Mouse (Mus musculus): ENCODE data around the gene Naaladl2. TPM values are rescaled to one million over a fixed set of nuclear protein-coding genes. Genes with fewer than 3 reads are reported as not detected.

Naaladl2 gene
- polyA plus RNA-seq, 1 experiment from 2014 or later = 2.8 TPM

- no peaks in the 10 kb centered on the region for H3K9me3 ChIP-seq (ENCODE audit: control insufficient read depth)
- TF ChIP-seq CTCF (IDR thresholded peaks at IDR 0.05; ENCODE audit: low read depth) = no peak
- no peaks in the 10 kb centered on the region for H3K27me3 ChIP-seq (replicated peaks; ENCODE audit: control insufficient read depth, insufficient read depth, low read length)
- no peak overlapping the region for H3K27ac ChIP-seq (ENCODE audit: low read depth, low read length)
- no peak overlapping the region for H3K4me2 ChIP-seq (replicated peaks; ENCODE audit: low read depth)
- ATAC-seq = no peak
- H3K36me3 ChIP-seq (ENCODE audit: control insufficient read depth, insufficient read depth) = no peaks in the 10 kb centered on the region
- H3K9ac ChIP-seq (ENCODE audit: low read depth, low read length) = no peak overlapping the region
- H3K4me1 ChIP-seq (replicated peaks; ENCODE audit: control insufficient read depth, insufficient read depth, low read length) = no peaks in the 10 kb centered on the region
- no peak overlapping the region for H3K4me3 ChIP-seq (ENCODE audit: low read depth, low read length)
- 81% methylated on average over 2 of the region's 2 CpGs for WGBS
Observed at GRCm38 (mm10) chr3:24690162-24690915, 453.7 kb downstream of the Naaladl2 start.

DNA sequence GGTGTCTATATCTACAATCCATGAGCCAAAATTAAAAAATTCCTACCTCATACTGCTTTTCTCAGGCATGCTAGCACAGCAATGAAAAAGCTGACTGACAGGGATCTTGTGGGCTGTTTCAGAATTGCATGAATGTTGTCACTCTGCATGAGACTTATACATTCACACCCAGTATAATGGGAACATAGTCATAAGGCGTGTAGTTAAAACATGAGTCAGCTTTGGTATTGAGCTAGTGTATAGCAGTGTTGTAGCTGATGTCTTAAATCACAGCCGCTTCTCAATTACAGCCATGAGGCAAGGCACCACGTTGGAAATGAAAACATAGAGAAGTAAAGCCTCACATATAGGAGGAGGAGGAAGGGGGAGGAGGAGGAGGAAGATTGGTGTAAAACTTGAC lies 473.6 kb downstream of the Naaladl2 start:
- no peak overlapping the region for H3K9ac ChIP-seq (ENCODE audit: low read depth, low read length)
- H3K4me2 ChIP-seq (replicated peaks; ENCODE audit: low read depth) = no peak overlapping the region
- no peak overlapping the region for H3K27ac ChIP-seq (ENCODE audit: low read depth, low read length)
- H3K9me3 ChIP-seq (ENCODE audit: control insufficient read depth) = no peaks in the 10 kb centered on the region
- H3K4me3 ChIP-seq (ENCODE audit: low read depth, low read length) = no peak overlapping the region
- H3K4me1 ChIP-seq (replicated peaks; ENCODE audit: control insufficient read depth, insufficient read depth, low read length) = no peaks in the 10 kb centered on the region
- ATAC-seq = peak; percentile 37; the same call in 1 of the 2 replicates
- no peaks in the 10 kb centered on the region for H3K36me3 ChIP-seq (ENCODE audit: control insufficient read depth, insufficient read depth)
- WGBS = 65% methylated on average over 3 of the region's 3 CpGs
- H3K27me3 ChIP-seq (replicated peaks; ENCODE audit: control insufficient read depth, insufficient read depth, low read length) = no peaks in the 10 kb centered on the region
- TF ChIP-seq CTCF (IDR thresholded peaks at IDR 0.05; ENCODE audit: low read depth) = no peak

GRCm38 (mm10) chr3:24668052-24668916 lies 475.8 kb downstream of the Naaladl2 start:
- TF ChIP-seq CTCF (IDR thresholded peaks at IDR 0.05; ENCODE audit: low read depth) = no peak
- Histone ChIP-seq H3K27ac (ENCODE audit: low read depth, low read length) (no peak overlapping the region), H3K27me3 (replicated peaks; ENCODE audit: control insufficient read depth, insufficient read depth, low read length) (no peaks in the 10 kb centered on the region), H3K9ac (ENCODE audit: low read depth, low read length) (no peak overlapping the region), H3K36me3 (ENCODE audit: control insufficient read depth, insufficient read depth) (no peaks in the 10 kb centered on the region), H3K9me3 (ENCODE audit: control insufficient read depth) (no peaks in the 10 kb centered on the region), H3K4me1 (replicated peaks; ENCODE audit: control insufficient read depth, insufficient read depth, low read length) (no peaks in the 10 kb centered on the region), H3K4me3 (ENCODE audit: low read depth, low read length) (no peak overlapping the region), H3K4me2 (replicated peaks; ENCODE audit: low read depth) (no peak overlapping the region)
- WGBS = 67% methylated on average over 3 of the region's 3 CpGs
- ATAC-seq = peak; percentile 83

- Histone ChIP-seq H3K9me3 (ENCODE audit: control insufficient read depth) (no peaks in the 10 kb centered on the region), H3K4me1 (replicated peaks; ENCODE audit: control insufficient read depth, insufficient read depth, low read length) (no peaks in the 10 kb centered on the region), H3K27ac (ENCODE audit: low read depth, low read length) (no peak overlapping the region), H3K4me2 (replicated peaks; ENCODE audit: low read depth) (no peak overlapping the region), H3K4me3 (ENCODE audit: low read depth, low read length) (no peak overlapping the region), H3K36me3 (ENCODE audit: control insufficient read depth, insufficient read depth) (no peaks in the 10 kb centered on the region), H3K27me3 (replicated peaks; ENCODE audit: control insufficient read depth, insufficient read depth, low read length) (no peaks in the 10 kb centered on the region), H3K9ac (ENCODE audit: low read depth, low read length) (no peak overlapping the region)
- WGBS = 55% methylated on average over 1 of the region's 1 CpGs
- ATAC-seq = no peak
- TF ChIP-seq CTCF (IDR thresholded peaks at IDR 0.05; ENCODE audit: low read depth) = no peak
Observed at GRCm38 (mm10) chr3:24665408-24665807, 478.7 kb downstream of the Naaladl2 start.

DNA sequence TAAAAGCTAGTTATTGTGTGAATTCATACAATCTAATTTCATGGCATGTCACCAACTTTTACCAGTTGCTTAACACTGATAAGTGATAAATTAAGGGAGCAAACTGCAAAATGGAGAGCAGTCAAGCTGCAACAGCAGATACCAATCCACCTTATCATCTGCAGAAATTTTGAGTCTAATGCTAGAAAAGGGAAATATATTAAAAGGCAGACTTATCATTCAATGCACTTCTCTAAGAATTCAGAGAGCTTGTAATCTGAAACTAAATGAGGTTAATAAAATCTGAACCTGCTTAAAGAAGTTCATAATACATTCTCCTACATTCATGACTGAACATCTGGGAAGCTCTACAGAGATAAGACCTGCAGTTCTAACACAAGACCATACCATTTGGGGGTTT lies 480.3 kb downstream of the Naaladl2 start:
- Histone ChIP-seq H3K9me3 (ENCODE audit: control insufficient read depth) (no peaks in the 10 kb centered on the region), H3K9ac (ENCODE audit: low read depth, low read length) (no peak overlapping the region), H3K27ac (ENCODE audit: low read depth, low read length) (no peak overlapping the region), H3K4me1 (replicated peaks; ENCODE audit: control insufficient read depth, insufficient read depth, low read length) (no peaks in the 10 kb centered on the region), H3K4me3 (ENCODE audit: low read depth, low read length) (no peak overlapping the region), H3K27me3 (replicated peaks; ENCODE audit: control insufficient read depth, insufficient read depth, low read length) (no peaks in the 10 kb centered on the region), H3K36me3 (ENCODE audit: control insufficient read depth, insufficient read depth) (no peaks in the 10 kb centered on the region), H3K4me2 (replicated peaks; ENCODE audit: low read depth) (no peak overlapping the region)
- no peak for TF ChIP-seq CTCF (IDR thresholded peaks at IDR 0.05; ENCODE audit: low read depth)
- ATAC-seq = no peak

- no peak for ATAC-seq
- no peaks in the 10 kb centered on the region for H3K9me3 ChIP-seq (ENCODE audit: control insufficient read depth)
- H3K9ac ChIP-seq (ENCODE audit: low read depth, low read length) = no peak overlapping the region
- no peaks in the 10 kb centered on the region for H3K36me3 ChIP-seq (ENCODE audit: control insufficient read depth, insufficient read depth)
- H3K4me2 ChIP-seq (replicated peaks; ENCODE audit: low read depth) = no peak overlapping the region
- H3K27ac ChIP-seq (ENCODE audit: low read depth, low read length) = no peak overlapping the region
- TF ChIP-seq CTCF (IDR thresholded peaks at IDR 0.05; ENCODE audit: low read depth) = no peak
- no peak overlapping the region for H3K4me3 ChIP-seq (ENCODE audit: low read depth, low read length)
- WGBS = 52% methylated on average over 1 of the region's 1 CpGs
- H3K27me3 ChIP-seq (replicated peaks; ENCODE audit: control insufficient read depth, insufficient read depth, low read length) = no peaks in the 10 kb centered on the region
- no peaks in the 10 kb centered on the region for H3K4me1 ChIP-seq (replicated peaks; ENCODE audit: control insufficient read depth, insufficient read depth, low read length)
Observed at GRCm38 (mm10) chr3:24630032-24630431, 514.0 kb downstream of the Naaladl2 start.

Measured in intestine, postnatal 0 days (tissue).